Mouse (Mus musculus): ENCODE data around the gene Ptgis.

Gene Ptgis

DNA sequence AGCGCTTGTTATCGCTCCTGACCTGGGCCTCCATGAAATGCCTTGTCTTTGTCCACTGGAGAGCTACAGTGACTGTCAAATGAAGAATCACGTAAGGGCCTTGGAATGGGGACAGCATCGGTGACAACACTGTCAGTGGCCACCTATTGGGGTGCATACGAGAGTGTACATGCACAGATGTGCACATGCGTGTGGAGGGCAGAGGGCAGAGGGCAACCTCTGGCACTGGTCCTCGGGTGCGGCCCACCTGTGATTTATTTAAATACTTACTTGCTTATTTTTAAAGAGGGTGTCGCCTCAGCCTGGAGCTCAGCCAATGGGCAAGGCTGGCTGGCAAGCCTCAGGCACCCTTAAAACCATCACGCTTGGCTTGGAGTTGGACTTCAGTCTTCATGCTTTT, 22.0 kb upstream of the Ptgis start:
- no peak for DNase-seq

DNA sequence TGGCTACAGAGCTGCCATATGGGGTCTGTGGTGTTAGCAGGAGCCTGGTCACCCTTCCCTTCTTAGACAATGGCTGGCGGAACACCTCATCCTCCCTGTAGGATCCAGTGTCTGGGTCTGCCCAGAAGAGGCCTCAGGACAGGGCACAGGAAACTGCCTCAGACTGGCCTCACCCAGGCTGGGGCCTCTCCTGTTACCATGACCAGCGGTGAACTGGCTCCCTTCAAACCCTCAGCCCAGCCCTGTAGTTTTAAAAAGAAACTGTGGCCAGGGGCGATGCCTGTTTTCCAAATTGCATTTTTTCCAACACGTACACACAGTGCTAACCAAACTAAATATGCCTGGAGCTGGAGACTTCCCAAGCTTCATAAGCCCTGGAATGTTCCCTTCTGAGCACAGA, 20.7 kb upstream of the Ptgis start:
- no peak for DNase-seq

DNA sequence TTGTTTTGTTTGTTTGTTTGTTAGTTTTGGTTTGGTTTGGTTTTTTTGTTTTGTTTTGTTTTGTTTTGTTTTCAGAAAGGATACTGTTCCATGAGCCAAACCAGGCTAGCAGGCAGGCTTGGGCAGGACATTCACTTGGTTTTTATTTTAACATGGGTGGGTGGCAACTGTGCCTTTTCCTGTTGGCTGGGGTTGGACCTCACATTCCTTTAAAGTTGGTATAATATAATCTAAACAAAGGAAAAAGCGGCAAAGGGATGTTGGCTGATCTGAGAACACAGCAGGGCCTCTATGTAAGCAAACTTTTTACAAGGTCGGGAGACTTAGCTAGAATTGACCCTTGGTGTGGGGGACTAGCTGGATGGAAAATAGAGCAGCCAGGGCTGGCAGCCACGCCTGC, 17.4 kb upstream of the Ptgis start:
- DNase-seq: no peak

DNA sequence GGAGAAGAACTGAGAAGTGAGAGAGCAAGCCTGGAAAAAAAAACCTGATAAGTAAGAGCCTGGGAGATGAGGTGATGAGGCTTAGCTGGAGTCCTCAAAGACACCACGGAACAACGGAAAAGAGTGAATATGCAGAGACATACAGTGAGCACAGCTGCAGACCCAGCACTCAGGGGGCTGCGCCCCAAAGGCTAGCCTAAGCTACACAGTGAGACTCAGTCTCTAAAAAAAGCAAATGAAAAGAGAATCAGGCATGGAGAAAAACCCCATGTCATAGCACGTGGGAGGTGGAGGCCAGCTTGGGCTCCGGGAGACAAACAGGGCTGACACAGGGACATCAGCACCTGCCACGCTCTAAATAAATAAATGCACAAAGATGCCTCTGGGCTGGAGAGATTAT, 14.4 kb upstream of the Ptgis start:
- no peak for DNase-seq

DNA sequence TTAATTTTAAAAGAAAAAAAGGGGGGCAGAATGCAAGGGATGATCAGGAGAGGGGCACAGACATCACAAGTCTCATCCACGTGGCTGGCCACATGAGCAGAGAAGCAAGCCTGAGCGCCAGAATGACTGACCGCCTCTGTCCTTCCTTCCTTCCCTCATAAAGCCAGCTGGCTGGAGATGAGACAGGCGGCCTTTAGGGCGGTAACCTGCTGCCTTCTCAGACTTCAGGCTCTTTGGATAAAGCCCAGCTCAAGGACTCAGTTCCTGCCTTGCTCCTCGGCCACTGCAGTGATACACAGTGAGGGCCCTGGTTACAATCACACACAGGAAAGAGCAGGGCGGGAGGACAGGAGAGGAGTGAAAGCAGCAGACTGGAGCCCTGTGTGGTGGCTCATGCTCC, 13.8 kb upstream of the Ptgis start:
- no peak for DNase-seq

DNA sequence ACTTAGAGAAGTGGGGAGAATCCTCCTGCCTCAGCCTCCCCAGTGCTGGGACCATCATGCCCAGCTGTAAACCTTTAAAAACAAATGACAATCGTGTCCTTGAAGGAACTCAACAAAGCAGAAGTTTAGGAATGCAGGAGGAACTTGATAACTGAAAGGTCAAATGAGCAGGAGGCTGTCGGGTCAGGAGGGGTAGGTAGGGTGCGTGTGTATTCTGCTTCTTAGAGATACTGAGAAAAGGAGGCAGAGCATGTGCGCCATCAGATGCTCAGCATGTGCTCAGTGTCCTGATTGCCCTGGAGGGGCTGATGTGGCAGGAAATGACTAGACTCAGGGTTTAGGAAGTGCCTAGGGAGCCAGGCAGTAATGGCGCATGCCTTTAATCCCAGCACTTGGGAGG, 13.1 kb upstream of the Ptgis start:
- no peak for DNase-seq

DNA sequence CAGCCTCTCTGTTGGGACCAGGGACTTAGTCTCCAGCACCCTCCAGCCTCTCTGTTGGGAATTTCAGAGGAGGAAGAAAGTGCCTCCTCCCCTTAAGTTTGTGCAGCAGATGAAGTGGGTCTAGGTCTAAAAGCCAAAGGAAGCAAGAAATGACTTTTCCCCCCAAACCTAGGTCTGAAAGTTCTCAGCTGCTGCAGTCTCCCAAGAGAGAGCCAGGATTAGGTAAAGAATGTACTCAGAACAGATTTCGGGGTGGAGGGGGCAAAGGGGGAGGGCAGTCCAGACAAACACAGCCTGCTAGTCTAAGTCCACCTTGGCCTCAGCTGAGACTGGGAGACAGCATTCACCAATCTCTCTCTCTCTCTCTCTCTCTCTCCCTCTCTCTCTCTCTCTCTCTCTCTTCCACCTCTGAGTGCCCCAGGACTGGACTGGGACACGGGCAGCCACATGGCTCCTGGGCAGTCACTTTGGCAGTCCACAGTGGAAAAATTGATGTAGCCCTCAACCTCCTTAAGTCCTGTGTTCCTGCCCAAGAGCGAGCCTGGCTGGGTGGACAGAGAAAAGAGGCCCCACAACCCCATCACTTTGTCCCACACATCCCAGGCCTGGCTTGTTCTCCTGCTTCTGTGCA, 11.8 kb upstream of the Ptgis start:
- DNase-seq: no peak

DNA sequence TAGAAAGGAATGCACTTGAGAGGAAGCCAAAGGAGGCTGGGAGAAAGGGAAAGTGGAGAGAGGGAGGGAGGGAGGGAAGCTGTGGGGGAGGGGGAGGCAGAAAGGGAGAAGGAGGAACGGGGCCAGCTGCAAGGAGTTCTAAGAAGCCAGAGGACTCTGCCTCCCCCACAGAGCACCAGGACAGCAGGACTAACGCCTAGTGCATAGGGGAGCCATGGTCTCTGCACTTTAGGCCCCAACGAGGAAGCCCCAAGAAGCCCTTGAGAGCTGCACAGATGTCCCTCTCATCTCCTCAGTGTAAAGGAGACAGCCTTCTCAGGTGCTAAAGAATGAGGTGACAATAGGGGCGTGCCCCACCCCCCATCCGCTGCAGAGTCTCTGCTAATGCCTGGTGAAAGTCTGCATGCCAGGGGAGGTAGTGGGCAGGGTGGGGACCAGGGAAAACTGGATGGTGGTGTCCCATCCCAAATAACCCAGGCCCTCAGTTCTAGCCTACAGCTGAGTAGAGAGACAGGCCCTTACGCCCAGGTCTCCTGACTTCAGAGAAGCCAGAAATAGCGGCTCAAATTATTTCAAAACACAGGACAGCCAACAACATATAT, 10.4 kb upstream of the Ptgis start:
- DNase-seq: no peak

DNA sequence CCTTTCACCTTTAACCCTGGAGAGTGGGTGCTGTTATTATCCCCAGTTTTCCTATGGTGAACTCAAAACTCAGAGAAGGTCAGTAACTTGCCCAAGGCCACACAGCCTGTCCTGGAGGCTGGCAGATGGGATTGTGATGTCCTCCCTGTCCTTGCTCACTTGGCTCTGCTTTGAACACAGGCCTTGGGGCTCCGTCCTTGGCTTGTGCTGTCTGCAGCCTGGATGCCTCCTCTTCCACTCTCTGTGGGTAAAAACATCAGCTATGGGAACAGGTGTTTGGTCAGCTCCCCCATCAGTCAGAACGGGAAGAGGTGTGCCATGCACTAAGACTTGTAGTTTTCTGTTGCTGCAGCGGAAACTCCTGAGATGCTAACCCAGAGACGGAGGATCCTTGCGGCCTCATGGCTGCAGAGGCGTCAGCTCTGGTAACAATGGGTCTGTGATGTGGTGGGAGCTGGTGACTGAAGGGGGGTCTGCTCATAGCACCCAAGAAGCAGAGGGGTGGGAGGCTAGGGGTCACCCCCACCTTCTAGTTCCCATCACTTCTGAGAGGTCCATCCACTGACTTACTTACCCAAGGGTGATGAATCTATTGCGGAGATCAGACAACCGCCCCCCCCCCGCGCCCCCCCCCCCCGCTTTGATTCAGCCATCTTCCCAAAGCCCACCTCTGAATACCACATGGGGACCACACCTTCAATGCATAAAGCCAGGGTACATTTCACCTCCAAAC, 9.8 kb upstream of the Ptgis start:
- peak; percentile 11 for DNase-seq

DNA sequence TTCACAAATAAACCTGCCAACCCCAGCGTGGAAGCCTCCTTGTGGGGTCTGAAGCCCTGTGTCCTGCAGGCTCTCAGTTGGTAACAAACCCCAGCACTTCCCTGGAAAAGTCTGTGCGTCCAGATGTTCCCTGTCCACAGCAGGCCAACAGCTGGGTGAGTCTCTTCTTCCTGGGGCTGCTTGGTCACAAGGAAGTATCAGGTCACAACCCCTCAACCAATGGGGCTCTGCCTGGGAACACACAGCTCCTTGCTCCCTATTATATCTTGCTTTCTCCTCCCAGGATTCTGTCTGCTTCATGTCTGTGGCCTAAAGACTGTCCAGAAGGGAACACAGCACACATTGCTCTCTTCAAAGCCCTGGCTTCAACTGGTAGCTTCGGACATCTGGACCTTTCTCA, 9.2 kb upstream of the Ptgis start:
- DNase-seq: no peak

DNA sequence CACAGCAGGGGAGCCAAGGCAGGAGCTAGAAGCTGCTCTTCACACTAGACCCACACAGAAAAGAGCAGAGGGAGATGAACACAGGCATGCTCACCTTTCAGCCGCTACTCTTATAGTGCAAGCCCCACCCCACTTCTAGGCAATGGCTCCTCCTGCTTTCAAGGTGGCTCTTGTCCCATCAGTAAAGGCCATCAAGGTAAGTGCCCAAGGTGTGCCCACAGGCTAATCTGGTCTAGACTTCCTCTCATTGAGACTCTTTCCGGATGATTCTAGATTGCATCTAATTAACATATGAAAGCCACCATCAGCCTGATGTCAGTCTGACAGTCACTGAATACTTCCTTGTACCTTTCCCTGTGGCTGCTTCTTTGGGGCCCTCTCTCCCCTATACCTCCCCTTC, 7.4 kb upstream of the Ptgis start:
- no peak for DNase-seq

DNA sequence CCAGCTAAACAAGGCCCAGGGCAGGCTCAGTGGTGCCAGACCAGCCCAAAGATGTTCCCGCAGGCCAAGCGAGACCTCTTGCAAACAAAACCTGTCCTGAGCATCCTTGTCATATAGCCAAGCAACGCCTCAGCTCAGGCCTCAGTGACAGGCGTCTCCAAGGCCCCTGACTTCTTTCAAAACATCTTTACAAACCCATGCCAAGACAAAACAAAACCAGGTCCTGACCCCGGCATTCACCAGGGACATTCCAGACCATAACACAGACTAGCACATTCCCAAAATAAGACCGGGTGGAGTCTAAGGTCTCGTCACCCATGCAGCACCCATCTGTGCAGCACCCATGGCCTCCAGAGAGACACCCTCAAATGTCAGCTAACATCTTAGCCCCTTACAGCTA, 6.3 kb upstream of the Ptgis start:
- DNase-seq: no peak

DNA sequence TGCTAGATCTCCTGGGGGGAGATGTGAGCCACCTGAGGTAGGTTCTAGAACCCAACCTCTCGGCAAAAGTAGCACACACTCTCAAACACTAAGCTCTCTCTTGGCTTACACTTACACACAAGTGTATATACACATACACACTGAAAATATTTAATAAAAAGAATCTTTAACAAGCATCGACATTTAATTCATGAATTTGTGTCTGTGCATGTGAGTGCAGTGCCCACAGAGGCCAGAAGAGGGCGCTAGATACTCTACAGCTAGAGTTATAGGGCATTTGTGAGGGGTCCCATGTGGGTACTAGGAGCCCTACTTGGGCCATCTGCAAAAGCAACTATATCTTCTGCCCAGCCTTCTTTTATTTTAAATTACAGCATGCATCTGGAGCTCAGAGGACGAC, 4.5 kb upstream of the Ptgis start:
- DNase-seq: no peak

DNA sequence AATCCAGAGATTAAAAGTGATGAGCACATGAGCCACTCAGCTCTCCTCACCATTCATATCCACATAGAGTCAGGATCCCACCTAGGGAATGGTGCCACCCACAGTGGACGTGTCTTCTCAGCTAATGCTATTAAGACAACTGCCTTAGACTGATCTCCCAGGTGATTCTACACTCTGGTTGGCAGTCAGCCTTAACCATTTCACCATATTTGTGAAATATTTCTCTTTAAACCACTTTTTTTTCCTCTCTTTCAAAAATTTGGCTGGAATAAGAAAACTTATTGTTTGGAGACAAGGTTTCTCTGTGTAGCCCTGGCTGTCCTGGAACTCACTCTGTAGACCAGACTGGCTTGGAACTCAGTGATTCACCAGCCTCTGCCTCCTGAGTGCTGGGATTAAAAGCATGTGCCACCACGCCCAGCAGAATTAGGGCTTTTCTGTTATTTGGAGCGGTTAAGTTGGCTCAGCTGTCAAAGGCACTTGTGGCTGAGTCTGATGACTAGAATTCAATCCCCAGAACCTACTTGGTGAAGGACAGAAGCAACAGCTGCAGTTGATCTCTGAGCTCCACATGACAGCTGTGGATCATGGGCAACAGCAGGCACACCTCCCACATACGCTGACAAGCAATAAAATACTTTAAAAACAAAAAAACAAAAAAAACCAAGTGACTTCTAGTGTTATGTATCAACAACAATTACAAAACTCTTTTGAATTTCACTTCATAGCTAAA, 3.6 kb upstream of the Ptgis start:
- DNase-seq: no peak

DNA sequence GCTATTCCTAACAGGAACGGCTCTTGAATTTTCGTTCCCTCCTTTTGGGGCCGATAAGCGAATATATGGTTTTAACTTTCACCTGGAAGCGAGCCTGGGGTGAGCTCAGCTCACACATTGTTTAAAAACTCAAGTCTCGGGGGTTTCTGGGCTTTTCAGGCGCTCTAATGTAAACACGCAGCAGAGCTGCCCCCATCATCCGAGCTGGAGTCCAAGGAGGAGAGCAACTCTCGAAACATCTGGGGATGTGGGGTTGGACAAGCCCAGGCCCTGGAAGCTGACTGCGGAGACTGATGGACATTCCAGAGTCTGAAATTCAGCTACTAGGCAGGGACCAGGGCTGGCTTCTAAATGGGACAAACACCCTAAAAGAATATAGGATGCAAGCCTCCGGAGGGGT, 1.1 kb downstream of the Ptgis start:
- no peak for DNase-seq

DNA sequence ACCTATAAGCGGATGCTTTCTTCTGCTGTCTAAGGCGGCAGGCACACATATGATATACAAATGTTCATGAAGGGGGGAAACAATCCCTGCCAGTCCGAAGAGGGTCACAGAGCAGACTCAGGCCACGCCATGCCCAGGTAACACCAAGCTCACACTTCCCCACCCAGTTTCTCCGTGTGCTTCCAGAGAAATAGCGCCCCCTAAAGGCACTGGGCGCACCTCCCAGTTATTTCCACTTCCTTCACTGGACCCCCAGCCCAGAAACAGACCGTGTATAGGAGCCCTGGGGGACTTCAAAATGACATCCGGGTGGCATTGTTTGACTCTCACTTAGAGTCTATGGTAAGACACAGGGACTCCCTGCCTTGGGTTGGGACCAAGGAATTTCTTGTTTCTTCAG, 3.2 kb downstream of the Ptgis start:
- DNase-seq: no peak

DNA sequence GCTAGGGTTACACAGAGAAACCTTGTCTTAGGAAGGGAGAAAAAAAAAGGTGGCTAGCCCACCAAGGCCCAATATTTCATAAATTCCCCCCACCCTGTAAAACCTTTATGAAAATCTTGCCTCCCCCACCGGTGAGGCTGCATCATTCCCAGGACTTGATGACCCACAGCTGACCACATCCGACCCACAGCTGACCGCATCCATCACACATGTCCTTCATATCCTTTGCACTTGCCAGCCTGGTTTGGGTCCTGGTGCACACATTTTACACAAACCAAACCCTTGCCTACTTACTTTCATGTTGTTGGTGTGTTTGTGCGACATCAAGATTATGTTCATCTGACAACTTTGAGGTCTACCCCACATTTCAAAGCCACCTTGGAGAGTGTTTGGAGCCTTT, 4.2 kb downstream of the Ptgis start:
- no peak for DNase-seq

DNA sequence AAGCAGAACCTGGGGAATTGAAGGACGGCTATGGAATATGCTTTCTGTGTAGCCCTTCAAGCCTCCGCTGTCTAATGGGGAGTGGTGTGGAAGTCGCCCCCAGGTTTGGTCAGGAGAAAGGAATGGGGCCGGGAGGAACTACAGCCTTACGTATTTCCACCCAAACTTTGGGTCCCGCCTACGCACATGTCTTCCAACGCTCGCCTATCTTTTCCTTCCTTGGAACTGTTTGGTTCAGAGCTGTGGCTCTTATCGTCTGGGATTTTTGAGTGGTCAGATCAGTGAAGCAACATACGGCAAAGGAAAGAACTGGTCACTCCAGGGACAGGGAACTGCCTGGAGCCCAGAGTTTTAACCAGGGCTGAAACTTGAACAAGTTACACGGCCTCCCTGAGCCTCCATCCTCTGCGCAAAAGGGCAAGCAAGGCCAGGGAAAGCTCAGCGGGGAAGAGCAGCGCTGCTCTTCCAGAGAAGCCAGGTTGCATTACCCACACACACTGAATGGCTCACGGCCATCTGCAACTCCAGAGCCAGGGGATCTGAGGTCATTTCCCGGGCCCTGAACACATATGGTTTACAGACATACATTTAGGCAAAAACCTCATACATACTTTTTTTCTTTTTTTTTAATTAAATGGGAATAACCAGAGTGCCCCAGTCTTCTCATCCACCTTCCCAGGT, 4.9 kb downstream of the Ptgis start:
- no peak for DNase-seq

DNA sequence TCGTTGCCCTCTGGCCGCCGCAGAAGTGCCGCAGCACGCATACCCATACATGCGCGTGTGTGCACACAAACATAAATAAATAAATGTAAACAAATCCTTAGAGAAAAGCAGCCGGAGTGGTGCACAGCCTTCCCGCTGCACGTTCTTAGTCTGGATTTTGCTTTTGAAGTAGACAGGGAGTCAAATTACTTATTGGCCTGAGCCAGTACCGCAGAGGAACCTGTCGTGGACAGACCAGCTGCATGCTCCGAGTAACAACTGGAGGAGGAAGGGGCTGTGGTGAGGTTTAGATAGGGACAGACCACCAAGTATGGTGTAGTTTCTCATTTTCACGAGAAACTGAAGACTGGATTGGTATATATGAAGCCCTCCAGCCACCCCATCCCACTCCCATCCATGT, 6.6 kb downstream of the Ptgis start:
- no peak for DNase-seq

DNA sequence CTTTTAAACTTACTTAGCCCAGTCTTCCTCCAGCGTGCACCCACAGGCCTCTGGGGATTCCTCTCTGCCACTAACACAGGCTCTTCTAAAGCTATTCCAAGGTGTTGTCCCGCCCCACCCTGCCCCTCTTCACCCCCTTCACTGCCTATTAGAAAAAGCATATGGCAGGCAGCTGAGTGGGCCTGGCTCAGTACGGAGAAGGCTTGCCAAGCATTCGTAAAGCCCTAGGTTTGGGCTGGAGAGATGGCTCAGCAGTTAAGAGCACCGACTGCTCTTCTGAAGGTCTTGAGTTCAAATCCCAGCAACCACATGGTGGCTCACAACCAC, 7.4 kb downstream of the Ptgis start:
- DNase-seq: no peak

DNA sequence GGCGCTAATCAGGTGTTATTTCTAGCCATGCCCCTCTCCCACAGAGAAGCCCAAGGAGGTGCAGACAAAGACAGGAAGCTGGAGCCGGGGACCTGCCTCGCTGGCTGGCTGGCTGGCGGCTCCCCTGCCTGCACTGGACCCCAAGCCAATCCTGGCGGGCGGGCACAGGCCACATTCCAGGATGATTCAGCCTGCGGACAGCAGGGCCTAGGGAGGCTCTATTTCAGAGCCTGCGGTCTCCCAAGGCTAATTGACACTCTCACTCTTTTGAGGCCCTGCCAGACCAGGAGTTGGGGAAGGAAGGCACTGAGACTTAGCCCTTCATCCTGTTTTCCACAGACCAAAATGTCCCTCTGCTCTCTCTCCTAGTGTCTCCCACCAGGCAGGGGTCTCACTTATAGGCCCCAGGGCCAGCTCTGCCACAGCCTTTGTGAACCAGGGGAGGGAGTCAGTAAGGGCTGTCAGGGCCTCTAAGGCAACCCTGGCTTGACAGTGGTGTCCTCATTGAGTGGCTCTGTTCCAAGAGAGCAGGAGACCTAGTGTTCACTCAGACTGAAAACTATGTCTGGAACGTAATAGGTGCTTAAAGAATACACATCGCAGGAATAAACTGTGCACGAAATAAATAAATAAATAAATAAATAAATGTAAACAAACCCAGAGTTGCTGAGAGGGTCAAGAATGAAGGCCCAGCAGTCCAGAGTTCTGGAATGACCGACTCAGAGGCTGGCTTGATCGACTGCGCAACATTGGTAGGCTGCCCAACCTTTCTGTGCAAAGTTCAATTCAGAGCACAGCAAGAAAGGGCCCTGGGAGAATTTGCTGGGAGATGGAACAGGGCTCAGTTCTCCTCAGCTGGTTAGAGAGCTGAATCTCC, 8.0 kb downstream of the Ptgis start:
- peak; percentile 23 for DNase-seq

DNA sequence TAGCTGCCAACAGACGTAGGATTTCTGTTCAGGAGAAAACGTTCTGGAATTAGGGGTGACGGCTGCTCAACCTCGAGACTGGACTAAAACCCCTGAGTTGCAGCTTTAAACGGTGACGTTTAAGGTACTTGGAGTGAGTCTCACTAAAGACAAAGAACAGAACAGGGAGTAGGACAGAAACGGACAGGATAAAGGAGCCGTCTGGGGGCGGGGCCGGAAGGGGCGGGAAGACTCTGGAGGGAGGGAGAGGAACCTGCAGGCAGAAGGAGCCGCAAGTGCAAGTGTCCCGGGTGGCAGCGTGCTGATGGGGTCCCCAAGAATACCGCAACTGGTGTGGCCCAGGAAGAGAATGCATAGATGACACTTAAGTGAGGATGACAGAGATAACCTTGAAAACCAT, 9.8 kb downstream of the Ptgis start:
- no peak for DNase-seq

DNA sequence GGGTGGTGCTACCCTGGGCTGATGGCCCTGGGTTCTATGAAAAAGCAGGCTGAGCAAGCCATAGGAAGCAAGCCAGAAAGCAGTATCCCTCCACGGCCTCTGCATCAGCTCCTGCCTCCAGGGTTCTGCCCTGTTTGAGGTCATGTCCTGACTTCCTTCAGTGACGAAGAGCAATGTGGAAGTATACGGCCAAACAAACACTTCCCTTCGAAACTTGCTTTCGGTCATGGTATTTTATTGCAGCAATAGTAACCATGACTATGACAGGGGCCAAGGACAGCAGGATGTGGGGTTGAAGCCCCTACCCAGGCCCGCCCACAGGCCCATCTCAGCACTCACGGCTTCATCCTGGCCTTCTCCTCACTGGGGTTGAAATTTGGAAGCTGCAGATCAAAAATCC, 15.5 kb downstream of the Ptgis start:
- no peak for DNase-seq
